Mouse (Mus musculus) MEL-GATA-1-ER (cell line): ENCODE measurements around the gene Slc45a3.
A peak's percentile ranks its signal among the peaks of the same experiment; 100 is the strongest.

ENCODE experiments used
- DNase-seq: peaks from one replicate; pipeline ENCODE4 v3.0.0-alpha.2; 2012; ENCODE audit warnings: low read depth; ENCODE audit errors: extremely low read depth

Slc45a3 gene

GRCm38 (mm10) chr1:131962606-131963084 lies at the start of gene Slc45a3:
Slc45a3 (plus strand) TSS chr1:131962967.
- DNase-seq = no peak

GRCm38 (mm10) chr1:131917634-131918033 lies 45.1 kb upstream of the Slc45a3 start:
- DNase-seq = no peak

GRCm38 (mm10) chr1:131919052-131919451 lies 43.7 kb upstream of the Slc45a3 start:
- no peak for DNase-seq

GRCm38 (mm10) chr1:131922100-131922499 lies 40.7 kb upstream of the Slc45a3 start:
- DNase-seq = no peak

- DNase-seq = no peak
Observed at GRCm38 (mm10) chr1:131933471-131933870, 29.3 kb upstream of the Slc45a3 start.

- DNase-seq = no peak
Observed at GRCm38 (mm10) chr1:131937659-131938305, 25.0 kb upstream of the Slc45a3 start.

- DNase-seq = no peak
Observed at GRCm38 (mm10) chr1:131938811-131939210, 24.0 kb upstream of the Slc45a3 start.

GRCm38 (mm10) chr1:131940711-131941244 lies 22.0 kb upstream of the Slc45a3 start:
- DNase-seq = no peak

GRCm38 (mm10) chr1:131941501-131941900 lies 21.3 kb upstream of the Slc45a3 start:
- no peak for DNase-seq

GRCm38 (mm10) chr1:131942621-131943590 lies 19.9 kb upstream of the Slc45a3 start:
- peak; percentile 94 for DNase-seq

- no peak for DNase-seq
Observed at GRCm38 (mm10) chr1:131945674-131946440, 16.9 kb upstream of the Slc45a3 start.

GRCm38 (mm10) chr1:131946462-131947215 lies 16.1 kb upstream of the Slc45a3 start:
- DNase-seq = no peak

- DNase-seq = no peak
Observed at GRCm38 (mm10) chr1:131947997-131948525, 14.7 kb upstream of the Slc45a3 start.

- DNase-seq = peak; percentile 68
Observed at GRCm38 (mm10) chr1:131954242-131954865, 8.4 kb upstream of the Slc45a3 start.

GRCm38 (mm10) chr1:131955131-131955757 lies 7.5 kb upstream of the Slc45a3 start:
- DNase-seq = no peak

- DNase-seq = no peak
Observed at GRCm38 (mm10) chr1:131957416-131957815, 5.4 kb upstream of the Slc45a3 start.

- DNase-seq = no peak
Observed at GRCm38 (mm10) chr1:131961004-131961403, 1.8 kb upstream of the Slc45a3 start.

GRCm38 (mm10) chr1:131963085-131963951 lies 551 bp downstream of the Slc45a3 start:
- peak; percentile 47 for DNase-seq
